Mouse (Mus musculus) heart, postnatal 0 days (tissue): ENCODE results near the gene Dmwd.

Experiments used
- CTCF ChIP-seq: IDR thresholded peaks from 2 replicates; pipeline ENCODE4 v1.5.1; 2016; ENCODE audit warnings: antibody characterized with exemption, control low read depth, low read depth
- EP300 ChIP-seq: IDR thresholded peaks from 2 replicates; pipeline ENCODE4 v1.6.1; 2016; ENCODE audit warnings: antibody characterized with exemption, low read depth

DNA sequence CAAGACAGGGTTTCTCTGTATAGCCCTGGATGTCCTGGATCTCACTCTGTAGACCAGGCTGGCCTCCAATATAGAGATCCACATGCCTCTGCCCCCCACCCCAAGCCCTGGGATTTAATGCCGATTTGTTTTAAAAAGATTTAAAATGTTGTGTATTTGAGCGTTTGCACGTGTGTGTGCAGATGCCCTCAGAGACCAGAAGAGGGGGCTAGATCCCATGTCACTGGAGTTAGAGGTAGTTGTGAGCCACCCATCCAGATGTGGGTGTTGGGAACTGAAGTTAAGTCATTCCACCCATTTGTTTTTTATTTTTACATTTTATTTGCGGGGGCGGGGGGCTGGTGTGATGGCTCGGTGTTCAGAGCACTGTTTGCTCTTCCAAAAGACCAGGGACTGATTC is 1.5 kb upstream of the Dmwd start:
- TF ChIP-seq CTCF (no peak), EP300 (no peak)
